Mouse (Mus musculus): ENCODE results near the gene Dpf3.

DNA sequence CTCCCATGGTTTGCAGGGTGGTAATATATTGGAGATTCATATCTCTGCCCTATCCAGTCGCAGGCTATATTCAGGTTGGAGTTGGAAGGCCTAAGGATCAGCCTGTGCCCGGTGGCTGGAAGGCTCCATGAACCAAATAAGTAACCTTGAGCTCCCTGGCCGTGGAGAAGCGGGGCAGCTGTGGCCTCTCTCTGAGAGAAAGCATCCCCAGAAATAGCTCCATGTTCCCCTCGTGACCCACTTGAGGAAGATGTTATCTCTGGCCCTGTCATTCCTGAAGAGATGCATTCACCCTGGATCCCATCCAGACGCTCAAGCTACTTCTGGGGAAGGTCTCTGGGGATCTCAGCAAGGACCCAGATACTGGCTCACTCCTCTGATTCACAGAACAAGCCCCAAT, 134.9 kb downstream of the Dpf3 start:
- TF ChIP-seq POLR2A (IDR thresholded peaks at IDR 0.05; ENCODE audit: low read depth, low read length): no peak
- TF ChIP-seq CTCF (IDR thresholded peaks at IDR 0.05; ENCODE audit: extremely low read depth, insufficient read depth, insufficient read length, insufficient replicate concordance): no peak
